Mouse (Mus musculus) E14TG2a.4 (cell line): ENCODE measurements at regions not wholly inside any gene's neighbourhood (a gene's known extent, or its start where the extent isn't known, plus 50 kb on each side); places are given as distances from the start of the nearest gene placed in this dataset.
"Not testable (repeated sequence)": the region's sequence is repeated elsewhere in the genome, so short reads cannot be mapped to it uniquely, and the experiment has no call there.

Experiments
- H3K27me3 ChIP-seq: 2 replicates; pipeline ENCODE4 v1.6.1; 2014; ENCODE audit warnings: low read length, control low read depth; ENCODE audit not compliant: insufficient read depth
- H3K36me3 ChIP-seq: 2 replicates; pipeline ENCODE4 v1.6.1; 2014; ENCODE audit warnings: low read length, control low read depth; ENCODE audit not compliant: insufficient read depth
- H3K4me1 ChIP-seq: replicated peaks from 2 replicates; pipeline ENCODE4 v1.6.1; 2014; ENCODE audit warnings: low read depth, low read length, control low read depth
- H3K4me3 ChIP-seq: replicated peaks from 2 replicates; pipeline ENCODE4 v1.5.1; 2014; ENCODE audit warnings: mild to moderate bottlenecking, low read length
- H3K9me3 ChIP-seq: 2 replicates; pipeline ENCODE4 v1.6.1; 2014; ENCODE audit warnings: low read length, control low read depth
- CTCF ChIP-seq: conservative IDR thresholded peaks from 2 replicates; pipeline ENCODE4 v1.5.1; 2014; ENCODE audit warnings: low read length
- NANOG ChIP-seq: IDR thresholded peaks from 2 replicates; pipeline ENCODE4 v1.6.1; 2014; ENCODE audit warnings: borderline replicate concordance, low read length, mixed read lengths
- POU5F1 ChIP-seq: IDR thresholded peaks from 2 replicates; pipeline ENCODE4 v1.6.1; 2014; ENCODE audit warnings: low read length, borderline replicate concordance

DNA sequence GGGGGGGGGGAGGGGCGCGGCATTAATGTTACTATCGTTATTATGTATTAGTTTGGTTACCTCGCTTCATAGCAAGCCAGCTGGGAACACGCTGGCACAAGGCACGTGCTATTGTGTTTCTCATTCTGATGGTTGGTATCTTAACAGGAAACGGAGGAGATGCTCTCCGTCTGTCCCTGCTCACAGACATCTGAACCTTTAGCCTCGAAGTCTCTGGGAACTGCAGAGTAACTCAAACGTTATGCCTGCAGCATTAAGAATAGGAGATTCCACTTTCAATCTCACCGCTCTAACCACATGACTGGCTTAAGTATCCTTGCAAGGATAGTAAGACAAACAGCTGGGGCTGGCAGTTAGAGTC, 80.0 kb downstream of the Nfkbiz start:
- Histone ChIP-seq H3K36me3 (no peaks in the 10 kb centered on the region), H3K4me1 (no peaks in the 10 kb centered on the region), H3K4me3 (no peak overlapping the region), H3K27me3 (peaks cover 5% of the 10 kb centered on the region; the same call in 1 of the 2 replicates), H3K9me3 (no peaks in the 10 kb centered on the region)
- TF ChIP-seq CTCF (no peak), POU5F1 (no peak), NANOG (no peak)

DNA sequence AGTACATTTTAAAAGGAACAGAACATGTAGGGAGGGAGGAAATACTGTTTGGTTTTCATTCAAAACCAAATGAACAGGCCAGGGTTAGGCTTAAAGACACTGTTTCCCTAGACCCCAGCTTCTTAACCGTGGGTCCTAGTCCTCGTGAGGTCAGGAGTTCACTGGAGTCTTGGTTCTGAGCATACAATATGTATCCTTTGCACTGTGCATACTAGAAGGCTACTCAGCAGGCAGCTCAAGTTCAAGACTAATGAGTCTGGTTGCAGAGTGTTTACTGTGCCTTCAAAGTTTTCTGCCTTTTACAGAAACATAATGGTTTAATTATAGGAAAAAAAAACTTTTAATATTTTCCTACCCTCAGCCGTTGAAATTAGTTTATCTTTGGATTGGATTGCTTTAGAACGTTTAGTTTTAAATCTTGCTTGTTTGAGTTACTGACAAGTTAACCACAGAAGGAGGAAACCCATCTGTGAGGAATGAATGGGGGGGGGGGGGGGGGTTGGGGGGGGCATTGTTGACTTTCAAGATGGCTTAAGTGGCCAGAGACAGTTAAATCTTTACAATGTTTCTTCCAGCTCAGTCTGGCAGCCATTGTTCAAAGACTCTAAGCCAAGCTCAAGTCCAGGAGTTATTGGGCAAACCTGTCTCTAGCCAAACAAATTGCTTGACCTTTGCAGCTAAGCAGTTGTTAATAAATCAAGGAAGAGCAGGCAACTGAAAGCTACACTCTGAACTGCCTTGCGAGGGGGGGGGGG, 80.6 kb downstream of the Nfkbiz start:
- Histone ChIP-seq H3K4me1 (no peaks in the 10 kb centered on the region), H3K36me3 (no peaks in the 10 kb centered on the region), H3K27me3 (peaks cover 5% of the 10 kb centered on the region; the same call in 1 of the 2 replicates), H3K9me3 (no peaks in the 10 kb centered on the region), H3K4me3 (no peak overlapping the region)
- no peak for TF ChIP-seq CTCF
- no peak for TF ChIP-seq NANOG
- no peak for TF ChIP-seq POU5F1

DNA sequence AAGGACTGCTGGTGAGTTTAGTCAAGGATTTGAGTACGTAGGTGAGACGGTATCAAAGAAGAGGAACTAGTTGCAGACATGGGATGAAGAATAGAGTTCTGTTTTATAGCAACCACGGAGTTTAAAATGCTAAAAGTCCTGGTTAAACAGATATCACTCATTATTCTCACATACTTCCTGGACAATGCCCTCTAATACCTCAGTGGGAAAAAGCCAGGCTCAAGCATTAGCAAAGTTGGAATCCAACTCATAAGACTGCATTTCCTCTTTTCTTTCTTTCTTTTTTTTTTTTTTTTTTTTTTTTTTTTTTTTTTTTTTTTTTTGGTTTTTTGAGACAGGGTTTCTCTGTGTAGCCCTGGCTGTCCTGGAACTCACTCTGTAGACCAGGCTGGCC, 81.3 kb downstream of the Nfkbiz start:
- not testable (repeated sequence) for H3K27me3 ChIP-seq, H3K9me3 ChIP-seq, H3K36me3 ChIP-seq, H3K4me3 ChIP-seq, H3K4me1 ChIP-seq

DNA sequence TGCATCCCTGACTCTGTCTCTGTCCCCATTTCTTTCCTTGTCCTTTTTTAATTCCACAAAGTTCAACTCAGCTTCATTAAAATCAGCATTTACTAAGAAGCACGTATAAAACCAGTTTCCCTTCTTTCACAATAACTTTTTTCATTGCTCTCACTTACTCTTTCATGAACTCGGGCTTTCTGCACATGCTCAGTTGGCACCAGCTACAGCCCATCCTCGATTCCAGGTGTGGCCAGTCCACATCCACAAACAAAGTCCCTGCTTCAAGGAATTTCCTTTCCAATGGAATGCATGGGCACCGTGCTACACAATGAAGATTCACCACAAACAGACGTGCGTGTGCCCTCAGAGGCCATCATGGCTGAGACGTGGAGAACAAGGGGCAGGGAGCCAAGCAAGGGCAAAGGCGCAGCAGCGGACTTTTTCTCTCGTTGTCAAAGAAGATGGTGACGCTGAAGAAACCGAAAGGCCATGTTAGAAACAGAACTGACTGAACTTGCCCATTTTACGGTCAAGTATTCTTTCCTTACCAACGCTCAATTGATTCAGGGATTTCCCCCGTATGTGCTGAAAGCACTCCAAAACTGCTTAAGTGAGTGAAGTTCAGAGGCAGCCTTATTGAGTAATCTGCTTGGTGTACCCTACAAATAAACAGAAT, 81.8 kb downstream of the Nfkbiz start:
- Histone ChIP-seq H3K4me1 (no peaks in the 10 kb centered on the region), H3K9me3 (no peaks in the 10 kb centered on the region), H3K4me3 (no peak overlapping the region), H3K36me3 (no peaks in the 10 kb centered on the region), H3K27me3 (peaks cover 5% of the 10 kb centered on the region; the same call in 1 of the 2 replicates)
- no peak for TF ChIP-seq POU5F1
- TF ChIP-seq NANOG: no peak
- TF ChIP-seq CTCF: no peak

DNA sequence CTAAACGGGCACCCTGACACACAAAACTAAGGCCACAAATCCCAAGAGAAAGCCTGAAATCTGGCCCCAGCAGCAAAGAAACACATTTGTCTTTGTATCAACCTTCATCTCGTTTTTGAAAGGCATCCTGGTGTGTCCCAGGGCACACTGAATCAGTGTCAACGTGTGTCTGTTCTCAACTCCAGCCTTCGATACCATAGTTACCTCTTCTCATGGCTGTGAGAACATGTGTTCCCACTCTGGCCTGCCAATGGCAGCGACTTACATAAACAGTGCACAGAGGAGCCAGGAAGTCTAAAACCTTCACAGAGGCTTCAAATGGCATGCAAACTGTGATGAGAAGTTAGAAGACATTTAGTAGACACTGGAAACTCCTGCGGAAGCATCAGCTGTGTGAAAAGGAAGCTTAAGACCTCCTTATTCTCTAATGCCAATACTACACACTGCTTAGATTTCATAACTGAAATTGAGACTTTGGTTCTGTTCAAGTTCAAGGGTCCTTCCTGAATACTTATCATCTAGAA, 83.3 kb downstream of the Nfkbiz start:
- no peaks in the 10 kb centered on the region for H3K36me3 ChIP-seq
- TF ChIP-seq NANOG: no peak
- TF ChIP-seq POU5F1: no peak
- no peak for TF ChIP-seq CTCF
- no peaks in the 10 kb centered on the region for H3K4me1 ChIP-seq
- peaks cover 4% of the 10 kb centered on the region; the same call in 1 of the 2 replicates for H3K27me3 ChIP-seq
- no peaks in the 10 kb centered on the region for H3K9me3 ChIP-seq
- H3K4me3 ChIP-seq: no peak overlapping the region

DNA sequence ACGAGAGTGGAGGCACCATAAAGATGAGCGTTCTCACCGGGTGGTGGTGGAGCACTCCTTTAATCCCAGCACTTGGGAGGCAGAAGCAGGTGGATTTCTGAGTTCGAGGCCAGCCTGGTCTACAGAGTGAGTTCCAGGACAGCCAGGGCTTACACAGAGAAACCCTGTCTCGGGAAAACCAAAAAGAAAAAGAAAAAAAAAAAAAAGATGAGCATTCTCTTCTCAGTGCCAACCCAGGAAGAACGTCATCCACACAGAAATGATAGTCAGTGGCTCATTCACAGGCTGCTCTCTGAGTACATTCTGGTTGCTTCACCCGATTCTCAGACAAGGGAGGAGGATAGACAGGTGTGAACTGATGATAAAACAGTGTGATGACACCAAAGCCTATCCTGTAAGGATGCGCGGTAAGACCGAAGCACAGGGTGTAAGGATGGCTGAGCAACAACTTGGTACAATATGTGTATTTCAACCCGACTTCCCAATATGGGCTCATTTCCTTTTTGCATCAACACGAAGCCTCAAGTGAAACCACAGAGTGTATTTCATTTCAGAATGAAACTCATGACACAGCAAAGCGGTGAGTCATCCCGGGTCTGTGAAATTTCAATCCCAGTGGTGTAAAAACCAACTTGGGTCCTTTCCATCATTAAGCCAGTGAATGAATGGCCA, 84.5 kb downstream of the Nfkbiz start:
- no peaks in the 10 kb centered on the region for H3K36me3 ChIP-seq
- TF ChIP-seq POU5F1 (no peak), CTCF (no peak), NANOG (no peak)
- H3K4me3 ChIP-seq: no peak overlapping the region
- 0 out of 2 replicates have a peak, but pooled peaks cover 3% of the 10 kb centered on the region for H3K27me3 ChIP-seq
- no peaks in the 10 kb centered on the region for H3K4me1 ChIP-seq
- H3K9me3 ChIP-seq: no peaks in the 10 kb centered on the region

DNA sequence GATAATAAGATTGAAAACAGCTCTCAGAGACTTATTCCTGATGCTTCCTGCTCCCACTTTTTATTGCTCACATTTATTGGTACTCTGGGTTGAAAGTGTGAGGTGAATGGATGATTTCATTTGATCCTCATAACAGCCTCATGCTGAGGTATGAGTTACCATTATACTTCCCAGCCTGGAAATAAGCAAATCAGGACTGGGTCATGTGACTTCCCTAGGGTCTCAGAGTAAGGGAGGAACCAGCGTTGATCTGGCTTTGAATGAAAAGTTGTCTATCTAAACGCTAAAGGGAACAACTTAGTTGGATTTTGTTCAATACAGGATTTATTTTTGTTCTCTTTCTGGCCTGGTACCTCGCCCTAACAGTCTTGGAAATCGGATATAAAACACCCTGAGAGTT, 85.3 kb downstream of the Nfkbiz start:
- no peaks in the 10 kb centered on the region for H3K4me1 ChIP-seq
- TF ChIP-seq CTCF: no peak
- TF ChIP-seq POU5F1: no peak
- TF ChIP-seq NANOG: no peak
- H3K36me3 ChIP-seq: no peaks in the 10 kb centered on the region
- no peak overlapping the region for H3K4me3 ChIP-seq
- no peaks in the 10 kb centered on the region for H3K9me3 ChIP-seq
- 0 out of 2 replicates have a peak, but pooled peaks cover 3% of the 10 kb centered on the region for H3K27me3 ChIP-seq

DNA sequence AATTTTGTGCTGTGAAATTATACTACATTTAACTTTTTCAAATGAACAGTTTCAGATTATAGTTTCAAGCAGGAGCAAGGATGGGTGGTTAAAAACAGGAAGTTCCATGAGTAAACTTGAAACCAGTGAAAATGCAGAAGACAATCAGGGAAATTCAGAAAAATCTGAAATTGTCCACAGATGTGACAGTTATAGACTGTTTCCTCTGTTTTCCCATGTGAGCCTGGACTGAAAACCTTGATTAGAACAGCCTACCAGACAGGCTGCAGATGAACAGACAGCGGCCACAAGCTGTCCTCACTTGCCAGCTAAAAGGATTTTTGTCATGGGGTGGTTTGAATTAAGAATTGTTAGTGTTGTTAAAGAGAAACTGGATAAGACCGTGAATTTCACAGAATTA, 91.4 kb downstream of the Nfkbiz start:
- H3K4me1 ChIP-seq: no peaks in the 10 kb centered on the region
- TF ChIP-seq POU5F1: no peak
- no peak for TF ChIP-seq NANOG
- no peak for TF ChIP-seq CTCF
- H3K9me3 ChIP-seq: no peaks in the 10 kb centered on the region
- no peak overlapping the region for H3K4me3 ChIP-seq
- H3K27me3 ChIP-seq: no peaks in the 10 kb centered on the region
- H3K36me3 ChIP-seq: no peaks in the 10 kb centered on the region
